8 mouse cellular contexts compared by ENCODE assay signal in genomic region chr11:66985136-66985702, GRCm38 (mm10). TPM values are rescaled to one million over a fixed set of nuclear protein-coding genes. Genes with fewer than 3 reads are reported as not detected.
A peak's percentile ranks its signal among the peaks of the same experiment; 100 is the strongest.
DNase-seq lines count a peak whose midpoint lies in the region; ATAC-seq lines count a peak whose summit lies in the region.

No protein-coding gene starts in this region.

- H3K4me2 ChIP-seq in lung, embryonic 16.5 days (ENCODE audit: low read depth, low read length) = peak overlapping the region; percentile 74
- H3K4me2 ChIP-seq in forebrain, embryonic 15.5 days (replicated peaks) = peak overlapping the region; percentile 63

- peak overlapping the region; percentile 64 for H3K9ac ChIP-seq in lung, embryonic 16.5 days (ENCODE audit: low read length)
- H3K9ac ChIP-seq in forebrain, embryonic 15.5 days (replicated peaks) = peak overlapping the region; percentile 56; the same call in 1 of the 2 replicates

- DNase-seq in lung, postnatal 10 days = no peak
- DNase-seq in kidney, adult 9 months = peak; percentile 53
- DNase-seq in embryo, embryonic 10 days (ENCODE audit: low spot score) = no peak
- no peak for DNase-seq in gastrocnemius, postnatal 10 days
- DNase-seq in spleen, postnatal 36 days (ENCODE audit: low spot score in 2 of 2) = no peak

- 23% methylated on average over 11 of the region's 11 CpGs for WGBS in lung, embryonic 16.5 days
- 32% methylated on average over 11 of the region's 11 CpGs for WGBS in forebrain, embryonic 15.5 days

- peak overlapping the region; percentile 57 for H3K4me3 ChIP-seq in lung, embryonic 16.5 days (ENCODE audit: low read length)
- peak overlapping the region; percentile 41 for H3K4me3 ChIP-seq in forebrain, embryonic 15.5 days

- no peaks in the 10 kb centered on the region for H3K27me3 ChIP-seq in lung, embryonic 16.5 days (ENCODE audit: control insufficient read depth, insufficient read depth, low read depth, low read length)
- H3K27me3 ChIP-seq in forebrain, embryonic 15.5 days = no peaks in the 10 kb centered on the region

- H3K36me3 ChIP-seq in lung, embryonic 16.5 days (ENCODE audit: control insufficient read depth, insufficient read depth, low read length) = no peaks in the 10 kb centered on the region
- H3K36me3 ChIP-seq in forebrain, embryonic 15.5 days = no peaks in the 10 kb centered on the region

- ATAC-seq in lung, embryonic 16.5 days (ENCODE audit: low read depth) = no peak
- ATAC-seq in forebrain, embryonic 15.5 days (replicated peaks) = 0 out of 2 replicates have a peak, but pooled peaks have one; percentile 7
- ATAC-seq in megakaryocyte progenitor cell, adult 5-6 weeks (replicated peaks; ENCODE audit: poor library complexity) = peak; percentile 48

- H3K4me1 ChIP-seq in lung, embryonic 16.5 days (replicated peaks; ENCODE audit: control insufficient read depth, insufficient read depth, low read length) = peaks cover 13% of the 10 kb centered on the region
- peaks cover 16% of the 10 kb centered on the region for H3K4me1 ChIP-seq in forebrain, embryonic 15.5 days

- H3K9me3 ChIP-seq in lung, embryonic 16.5 days (ENCODE audit: control insufficient read depth, low read length) = no peaks in the 10 kb centered on the region
- no peaks in the 10 kb centered on the region for H3K9me3 ChIP-seq in forebrain, embryonic 15.5 days

- peak overlapping the region; percentile 56; the same call in 1 of the 2 replicates for H3K27ac ChIP-seq in lung, embryonic 16.5 days (ENCODE audit: low read length)
- peak overlapping the region; percentile 89 for H3K27ac ChIP-seq in forebrain, embryonic 15.5 days (replicated peaks)

RNA-seq across cellular contexts. Expression of gene Tmem238l, which starts 28.8 kb away (rescaled TPM):
- polyA plus RNA-seq in lung, embryonic 16.5 days (2015; fragmentation: Nextera tagmentation; extraction: Ambion mirVana) = not detected in 2 replicates
- not detected in 2 replicates for polyA plus RNA-seq in forebrain, embryonic 15.5 days (2015; fragmentation: Nextera tagmentation; extraction: Ambion mirVana)
- not detected in 2 replicates for total RNA-seq in megakaryocyte progenitor cell, adult 5-6 weeks (2015)
- not detected in 2 replicates for total RNA-seq in megakaryocyte progenitor cell, adult 5-6 weeks (2017)
- total RNA-seq in gastrocnemius, postnatal 10 days (2021) = not detected

RNA-seq across cellular contexts. Expression of gene Tmem220, which starts 39.7 kb away (rescaled TPM):
- polyA plus RNA-seq in lung, embryonic 16.5 days (2015; fragmentation: Nextera tagmentation; extraction: Ambion mirVana) = 2.4 and 2.5 TPM in 2 replicates
- 0.31 and 0.55 TPM in 2 replicates for polyA plus RNA-seq in forebrain, embryonic 15.5 days (2015; fragmentation: Nextera tagmentation; extraction: Ambion mirVana)
- 2.1 and 2.7 TPM in 2 replicates for total RNA-seq in megakaryocyte progenitor cell, adult 5-6 weeks (2015)
- 0.87 and 1.5 TPM in 2 replicates for total RNA-seq in megakaryocyte progenitor cell, adult 5-6 weeks (2017)
- 1 to 10 TPM; 1.3 to 1.6 TPM for total RNA-seq in gastrocnemius, postnatal 10 days (2021)
